Mouse (Mus musculus): ENCODE measurements around the gene 1700034J05Rik. TPM values are rescaled to one million over a fixed set of nuclear protein-coding genes. Genes with fewer than 3 reads are reported as not detected.

1700034J05Rik gene
- polyA plus RNA-seq, 1 experiment from 2014 or later = 0.06 TPM

DNA sequence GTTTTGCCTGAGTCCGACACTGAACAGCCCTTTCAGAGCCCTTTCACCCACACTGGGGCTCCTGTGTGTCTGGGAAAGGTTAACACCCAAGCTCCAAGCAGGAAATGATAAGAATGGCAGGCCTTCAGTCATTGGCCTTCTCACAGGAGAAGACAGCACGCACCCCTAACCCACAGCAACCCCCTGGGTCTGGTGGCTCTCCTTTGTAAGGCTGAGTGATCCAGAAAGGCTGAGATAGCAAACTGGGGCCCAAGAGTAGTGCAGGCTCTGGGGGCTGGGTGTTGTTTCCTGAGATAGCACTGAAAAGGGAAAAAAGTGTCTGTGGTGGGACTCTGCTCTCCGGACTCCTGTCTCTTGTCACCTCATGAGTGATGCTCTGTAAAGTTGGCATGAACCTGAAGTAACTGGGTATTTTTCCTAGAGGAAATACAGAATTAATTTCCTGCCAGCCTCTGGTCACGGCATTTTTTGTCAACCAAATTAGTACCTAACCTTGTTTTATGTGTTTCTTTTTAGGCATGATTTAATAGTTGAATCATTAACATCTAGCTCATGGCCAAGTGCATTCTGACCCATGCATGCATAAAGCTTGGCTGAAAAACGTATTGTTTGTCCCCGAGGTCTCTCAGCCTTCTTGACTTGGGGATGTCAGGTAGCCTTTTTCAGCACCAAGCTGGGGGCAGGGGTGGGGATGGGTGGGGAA, 7.7 kb downstream of the 1700034J05Rik start:
- no peak overlapping the region for H3K9ac ChIP-seq (ENCODE audit: low read depth, low read length)
- ATAC-seq = no peak
- no peak overlapping the region for H3K4me3 ChIP-seq (ENCODE audit: low read depth, low read length)
- H3K9me3 ChIP-seq (replicated peaks; ENCODE audit: control insufficient read depth, low read length, poor library complexity, severe bottlenecking) = no peaks in the 10 kb centered on the region
- no peak overlapping the region for H3K27ac ChIP-seq (ENCODE audit: low read length)
- WGBS = 83% methylated on average over 6 of the region's 6 CpGs
- no peak overlapping the region for H3K4me2 ChIP-seq (ENCODE audit: low read length)
- no peaks in the 10 kb centered on the region for H3K36me3 ChIP-seq (ENCODE audit: control insufficient read depth, insufficient read depth, low read length)
- no peaks in the 10 kb centered on the region for H3K27me3 ChIP-seq (ENCODE audit: control insufficient read depth, insufficient read depth, low read depth, low read length)
- H3K4me1 ChIP-seq (ENCODE audit: control insufficient read depth, insufficient read depth, low read length) = peaks cover 7% of the 10 kb centered on the region

DNA sequence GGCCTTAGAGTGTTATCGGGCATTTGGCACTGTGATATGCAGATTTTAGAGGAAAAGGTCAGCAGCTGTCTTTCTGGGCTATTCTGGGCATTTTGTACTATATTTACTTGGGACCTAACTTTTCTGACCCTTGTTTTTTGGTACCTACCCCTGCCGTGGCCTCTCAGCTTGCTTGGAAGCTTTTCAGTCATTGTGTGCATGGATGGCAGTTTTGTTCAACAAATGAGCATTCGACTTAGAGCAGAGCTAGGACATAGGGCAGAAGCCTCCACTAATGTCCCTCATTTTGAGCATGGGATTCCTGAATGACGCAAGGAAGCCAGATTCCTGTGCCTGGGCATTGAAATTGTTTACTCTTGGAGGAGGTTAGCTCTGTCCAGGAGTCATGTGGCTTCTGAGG, 9.4 kb downstream of the 1700034J05Rik start:
- Histone ChIP-seq H3K27me3 (ENCODE audit: control insufficient read depth, insufficient read depth, low read depth, low read length) (no peaks in the 10 kb centered on the region), H3K27ac (ENCODE audit: low read length) (no peak overlapping the region), H3K4me1 (ENCODE audit: control insufficient read depth, insufficient read depth, low read length) (0 out of 2 replicates have a peak, but pooled peaks cover under 1% of the 10 kb centered on the region), H3K4me3 (ENCODE audit: low read depth, low read length) (no peak overlapping the region), H3K4me2 (ENCODE audit: low read length) (no peak overlapping the region), H3K9ac (ENCODE audit: low read depth, low read length) (no peak overlapping the region), H3K36me3 (ENCODE audit: control insufficient read depth, insufficient read depth, low read length) (no peaks in the 10 kb centered on the region), H3K9me3 (replicated peaks; ENCODE audit: control insufficient read depth, low read length, poor library complexity, severe bottlenecking) (no peaks in the 10 kb centered on the region)
- ATAC-seq = no peak
- 59% methylated on average over 4 of the region's 4 CpGs for WGBS

DNA sequence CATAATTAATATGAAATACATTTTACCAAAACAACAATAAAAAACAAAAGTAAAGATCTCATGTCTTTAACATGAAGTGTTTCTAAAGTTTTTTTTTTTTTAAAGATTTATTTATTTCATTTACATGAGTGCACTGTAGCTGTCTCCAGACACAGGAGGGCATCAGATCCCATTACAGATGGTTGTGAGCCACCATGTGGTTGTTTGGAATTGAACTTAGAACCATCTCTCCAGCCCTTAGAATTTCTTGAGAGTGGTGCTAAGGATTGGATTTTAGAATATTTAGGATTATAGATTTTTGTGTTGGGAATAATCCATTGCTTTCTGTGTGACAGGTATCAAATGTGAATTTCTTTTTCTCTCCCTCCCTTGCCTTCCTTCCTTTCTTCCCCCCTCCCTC, 10.2 kb downstream of the 1700034J05Rik start:
- no peaks in the 10 kb centered on the region for H3K27me3 ChIP-seq (ENCODE audit: control insufficient read depth, insufficient read depth, low read depth, low read length)
- no peaks in the 10 kb centered on the region for H3K36me3 ChIP-seq (ENCODE audit: control insufficient read depth, insufficient read depth, low read length)
- H3K4me3 ChIP-seq (ENCODE audit: low read depth, low read length) = no peak overlapping the region
- no peak overlapping the region for H3K9ac ChIP-seq (ENCODE audit: low read depth, low read length)
- ATAC-seq = no peak
- no peak overlapping the region for H3K4me2 ChIP-seq (ENCODE audit: low read length)
- no peak overlapping the region for H3K27ac ChIP-seq (ENCODE audit: low read length)
- no peaks in the 10 kb centered on the region for H3K4me1 ChIP-seq (ENCODE audit: control insufficient read depth, insufficient read depth, low read length)
- no peaks in the 10 kb centered on the region for H3K9me3 ChIP-seq (replicated peaks; ENCODE audit: control insufficient read depth, low read length, poor library complexity, severe bottlenecking)

DNA sequence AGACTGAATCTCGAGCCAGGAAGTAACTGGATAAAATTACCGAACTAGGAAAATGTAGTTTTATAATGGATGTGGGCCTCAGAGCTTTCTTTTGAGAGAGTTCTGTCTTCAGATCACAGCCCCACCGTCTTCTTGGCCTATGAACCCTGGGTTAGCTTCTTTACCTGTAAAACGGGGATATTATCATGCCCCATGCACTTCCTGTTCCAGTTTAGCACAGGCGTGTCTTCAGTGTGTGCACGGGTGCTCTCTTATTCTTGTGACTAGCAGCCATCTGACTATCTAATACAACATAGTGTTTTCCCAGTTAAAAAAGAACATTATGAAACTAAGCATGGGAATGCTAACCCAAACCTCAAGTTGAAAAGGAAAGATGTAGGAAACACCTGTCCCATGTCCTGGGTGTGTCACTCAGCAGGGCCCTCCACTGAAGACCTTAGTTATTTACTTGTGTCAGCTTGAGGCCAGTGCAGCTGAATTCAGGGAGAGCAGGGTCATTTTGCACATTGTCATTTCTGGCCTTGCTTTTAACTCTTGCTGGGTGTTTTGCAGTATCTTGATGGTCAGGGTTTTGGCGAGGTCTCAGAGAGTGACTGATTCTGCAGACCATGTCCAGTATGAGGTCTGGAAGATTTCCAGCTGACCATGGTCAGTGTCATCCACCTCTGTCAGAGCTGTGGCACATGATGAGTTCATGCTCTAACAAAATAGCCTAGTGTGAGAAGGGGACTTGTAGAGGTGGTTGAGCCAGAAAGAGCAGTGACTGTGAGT, 12.5 kb downstream of the 1700034J05Rik start:
- ATAC-seq = no peak
- H3K4me3 ChIP-seq (ENCODE audit: low read depth, low read length) = no peak overlapping the region
- H3K4me2 ChIP-seq (ENCODE audit: low read length) = no peak overlapping the region
- no peaks in the 10 kb centered on the region for H3K36me3 ChIP-seq (ENCODE audit: control insufficient read depth, insufficient read depth, low read length)
- no peaks in the 10 kb centered on the region for H3K9me3 ChIP-seq (replicated peaks; ENCODE audit: control insufficient read depth, low read length, poor library complexity, severe bottlenecking)
- WGBS = 91% methylated on average over 7 of the region's 7 CpGs
- H3K9ac ChIP-seq (ENCODE audit: low read depth, low read length) = no peak overlapping the region
- H3K4me1 ChIP-seq (ENCODE audit: control insufficient read depth, insufficient read depth, low read length) = no peaks in the 10 kb centered on the region
- no peaks in the 10 kb centered on the region for H3K27me3 ChIP-seq (ENCODE audit: control insufficient read depth, insufficient read depth, low read depth, low read length)
- no peak overlapping the region for H3K27ac ChIP-seq (ENCODE audit: low read length)

DNA sequence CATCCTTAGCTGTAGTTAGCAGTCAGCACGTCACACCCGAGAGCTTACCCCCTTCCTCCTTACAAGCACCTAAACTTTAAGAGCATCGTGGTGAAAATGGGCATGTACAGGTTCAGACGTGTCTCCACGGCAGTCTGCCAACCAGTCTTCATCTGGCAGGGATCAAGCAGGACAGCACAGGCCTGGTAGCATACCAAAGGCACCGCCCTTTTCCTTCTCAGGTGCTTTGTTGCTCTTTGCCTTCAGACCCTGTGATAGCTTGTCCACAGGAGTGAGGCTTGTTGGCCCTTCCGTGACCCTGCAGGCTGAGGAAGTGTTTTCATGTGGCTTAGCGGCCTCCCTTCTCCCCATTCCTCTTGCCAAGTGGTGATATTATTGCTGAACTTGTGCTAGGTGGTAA, 15.2 kb downstream of the 1700034J05Rik start:
- Histone ChIP-seq H3K27ac (ENCODE audit: low read length) (no peak overlapping the region), H3K9me3 (replicated peaks; ENCODE audit: control insufficient read depth, low read length, poor library complexity, severe bottlenecking) (no peaks in the 10 kb centered on the region), H3K4me3 (ENCODE audit: low read depth, low read length) (no peak overlapping the region), H3K36me3 (ENCODE audit: control insufficient read depth, insufficient read depth, low read length) (no peaks in the 10 kb centered on the region), H3K4me2 (ENCODE audit: low read length) (no peak overlapping the region), H3K4me1 (ENCODE audit: control insufficient read depth, insufficient read depth, low read length) (no peaks in the 10 kb centered on the region), H3K9ac (ENCODE audit: low read depth, low read length) (no peak overlapping the region), H3K27me3 (ENCODE audit: control insufficient read depth, insufficient read depth, low read depth, low read length) (no peaks in the 10 kb centered on the region)
- ATAC-seq = no peak
- WGBS = 97% methylated on average over 8 of the region's 8 CpGs

DNA sequence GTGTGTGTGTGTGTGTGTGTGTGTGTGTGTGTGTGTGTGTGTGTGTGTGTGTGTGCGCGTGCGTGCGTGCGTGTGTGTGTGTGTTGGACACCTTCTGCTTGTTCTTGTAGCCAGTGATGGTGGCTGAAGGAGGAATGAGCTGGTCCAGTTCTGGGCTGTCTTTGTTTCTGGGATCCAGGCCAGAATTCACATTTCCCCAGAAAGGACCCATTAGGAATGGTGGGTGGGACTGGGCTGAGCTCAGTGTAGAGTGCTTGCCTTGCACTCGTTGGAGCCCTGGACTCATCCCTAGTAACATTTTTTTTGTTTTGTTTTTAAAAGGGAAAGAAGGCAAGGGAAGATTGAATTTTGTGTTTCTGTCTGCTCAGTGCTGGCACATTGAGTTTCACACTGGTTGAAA, 18.3 kb downstream of the 1700034J05Rik start:
- Histone ChIP-seq H3K4me2 (ENCODE audit: low read length) (no peak overlapping the region), H3K9me3 (replicated peaks; ENCODE audit: control insufficient read depth, low read length, poor library complexity, severe bottlenecking) (no peaks in the 10 kb centered on the region), H3K9ac (ENCODE audit: low read depth, low read length) (no peak overlapping the region), H3K4me3 (ENCODE audit: low read depth, low read length) (no peak overlapping the region), H3K27me3 (ENCODE audit: control insufficient read depth, insufficient read depth, low read depth, low read length) (no peaks in the 10 kb centered on the region), H3K4me1 (ENCODE audit: control insufficient read depth, insufficient read depth, low read length) (no peaks in the 10 kb centered on the region), H3K27ac (ENCODE audit: low read length) (no peak overlapping the region), H3K36me3 (ENCODE audit: control insufficient read depth, insufficient read depth, low read length) (no peaks in the 10 kb centered on the region)
- WGBS = 71% methylated on average over 6 of the region's 6 CpGs
- ATAC-seq = no peak

DNA sequence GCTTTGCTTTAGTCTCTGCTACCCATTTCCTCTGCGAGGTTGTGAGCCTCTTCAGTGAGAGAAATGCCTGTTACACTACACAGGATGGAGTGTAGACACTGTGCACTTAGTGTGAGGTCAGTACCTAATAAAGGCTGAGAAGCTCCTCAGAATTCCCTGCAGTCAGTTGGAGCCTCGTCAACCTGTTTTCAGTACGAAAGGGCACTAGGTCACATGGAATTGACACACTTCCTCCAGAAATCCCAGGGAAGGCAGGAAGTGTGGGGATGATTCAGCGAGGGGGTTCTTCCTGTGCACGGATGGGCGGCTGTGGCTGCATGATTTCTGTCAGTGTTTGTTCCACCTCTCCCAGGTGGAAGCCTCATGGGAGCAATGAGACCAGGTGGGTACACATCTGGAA, 21.1 kb downstream of the 1700034J05Rik start:
- Histone ChIP-seq H3K9ac (ENCODE audit: low read depth, low read length) (no peak overlapping the region), H3K4me2 (ENCODE audit: low read length) (no peak overlapping the region), H3K36me3 (ENCODE audit: control insufficient read depth, insufficient read depth, low read length) (no peaks in the 10 kb centered on the region), H3K4me1 (ENCODE audit: control insufficient read depth, insufficient read depth, low read length) (no peaks in the 10 kb centered on the region), H3K27me3 (ENCODE audit: control insufficient read depth, insufficient read depth, low read depth, low read length) (no peaks in the 10 kb centered on the region), H3K9me3 (replicated peaks; ENCODE audit: control insufficient read depth, low read length, poor library complexity, severe bottlenecking) (no peaks in the 10 kb centered on the region), H3K4me3 (ENCODE audit: low read depth, low read length) (no peak overlapping the region), H3K27ac (ENCODE audit: low read length) (peak overlapping the region; percentile 28; the same call in 1 of the 2 replicates)
- no peak for ATAC-seq
- WGBS = 74% methylated on average over 6 of the region's 6 CpGs

DNA sequence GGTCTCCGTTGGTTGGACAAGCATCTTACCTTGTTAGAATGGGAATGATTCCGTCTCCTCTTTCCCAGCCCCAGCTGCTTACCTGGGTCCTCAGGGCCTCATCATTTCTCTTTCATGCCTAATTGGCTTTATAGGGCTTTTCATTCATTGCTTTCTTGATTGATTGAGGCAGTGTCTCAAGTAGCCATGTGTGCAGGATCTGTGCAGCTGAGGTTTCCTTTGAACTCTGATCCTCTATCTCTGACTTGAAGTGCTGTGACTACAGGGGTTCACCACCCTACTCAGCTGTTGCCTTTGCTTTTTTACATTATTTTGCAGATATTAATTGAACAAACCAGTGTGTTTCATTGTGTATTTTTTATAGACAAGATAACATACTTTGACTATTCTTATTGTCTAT, 25.2 kb downstream of the 1700034J05Rik start:
- no peak overlapping the region for H3K4me3 ChIP-seq (ENCODE audit: low read depth, low read length)
- H3K27me3 ChIP-seq (ENCODE audit: control insufficient read depth, insufficient read depth, low read depth, low read length) = no peaks in the 10 kb centered on the region
- H3K4me1 ChIP-seq (ENCODE audit: control insufficient read depth, insufficient read depth, low read length) = no peaks in the 10 kb centered on the region
- no peaks in the 10 kb centered on the region for H3K36me3 ChIP-seq (ENCODE audit: control insufficient read depth, insufficient read depth, low read length)
- no peak overlapping the region for H3K9ac ChIP-seq (ENCODE audit: low read depth, low read length)
- no peaks in the 10 kb centered on the region for H3K9me3 ChIP-seq (replicated peaks; ENCODE audit: control insufficient read depth, low read length, poor library complexity, severe bottlenecking)
- ATAC-seq = no peak
- 54% methylated on average over 2 of the region's 2 CpGs for WGBS
- no peak overlapping the region for H3K4me2 ChIP-seq (ENCODE audit: low read length)
- H3K27ac ChIP-seq (ENCODE audit: low read length) = no peak overlapping the region

DNA sequence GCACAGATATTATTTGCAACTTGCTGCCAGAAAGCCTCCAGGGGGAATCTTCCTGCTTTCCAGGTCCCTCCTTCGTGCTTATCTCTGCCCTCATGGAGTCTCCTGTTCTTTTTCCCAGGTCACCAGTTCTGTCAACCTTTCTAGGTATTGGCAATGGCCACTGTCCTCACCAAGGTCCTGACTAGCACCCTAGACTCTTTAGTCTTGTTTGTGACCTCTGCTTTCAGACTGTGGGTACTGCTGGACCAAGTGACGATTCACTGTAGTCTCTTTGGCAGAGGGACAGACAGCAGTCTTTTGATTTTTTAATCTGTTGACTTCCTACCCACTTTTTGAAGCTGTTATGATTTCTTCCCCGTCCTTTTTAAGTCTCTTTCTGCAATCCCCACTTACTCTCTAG, 26.1 kb downstream of the 1700034J05Rik start:
- H3K36me3 ChIP-seq (ENCODE audit: control insufficient read depth, insufficient read depth, low read length) = no peaks in the 10 kb centered on the region
- no peak overlapping the region; the same call in 1 of the 2 replicates for H3K27ac ChIP-seq (ENCODE audit: low read length)
- ATAC-seq = no peak
- no peaks in the 10 kb centered on the region for H3K9me3 ChIP-seq (replicated peaks; ENCODE audit: control insufficient read depth, low read length, poor library complexity, severe bottlenecking)
- H3K4me3 ChIP-seq (ENCODE audit: low read depth, low read length) = no peak overlapping the region
- H3K27me3 ChIP-seq (ENCODE audit: control insufficient read depth, insufficient read depth, low read depth, low read length) = no peaks in the 10 kb centered on the region
- 52% methylated on average over 3 of the region's 3 CpGs for WGBS
- no peaks in the 10 kb centered on the region for H3K4me1 ChIP-seq (ENCODE audit: control insufficient read depth, insufficient read depth, low read length)
- no peak overlapping the region for H3K4me2 ChIP-seq (ENCODE audit: low read length)
- no peak overlapping the region for H3K9ac ChIP-seq (ENCODE audit: low read depth, low read length)

Data from midbrain, embryonic 16.5 days (tissue).